Mouse (Mus musculus): ENCODE results near the gene Clec2e.
"Not testable (repeated sequence)": the region's sequence is repeated elsewhere in the genome, so short reads cannot be mapped to it uniquely, and the experiment has no call there.

The Clec2e gene

GRCm38 (mm10) chr6:129100794-129101193 lies at the start of gene Clec2e:
Gene Clec2e (minus strand): TSS chr6:129100913.
- DNase-seq (ENCODE audit: low spot score in 2 of 2), result not testable (repeated sequence)

GRCm38 (mm10) chr6:129146812-129147211 lies 46.1 kb upstream of the Clec2e start:
- no peak for DNase-seq (ENCODE audit: low spot score in 2 of 2)

DNA sequence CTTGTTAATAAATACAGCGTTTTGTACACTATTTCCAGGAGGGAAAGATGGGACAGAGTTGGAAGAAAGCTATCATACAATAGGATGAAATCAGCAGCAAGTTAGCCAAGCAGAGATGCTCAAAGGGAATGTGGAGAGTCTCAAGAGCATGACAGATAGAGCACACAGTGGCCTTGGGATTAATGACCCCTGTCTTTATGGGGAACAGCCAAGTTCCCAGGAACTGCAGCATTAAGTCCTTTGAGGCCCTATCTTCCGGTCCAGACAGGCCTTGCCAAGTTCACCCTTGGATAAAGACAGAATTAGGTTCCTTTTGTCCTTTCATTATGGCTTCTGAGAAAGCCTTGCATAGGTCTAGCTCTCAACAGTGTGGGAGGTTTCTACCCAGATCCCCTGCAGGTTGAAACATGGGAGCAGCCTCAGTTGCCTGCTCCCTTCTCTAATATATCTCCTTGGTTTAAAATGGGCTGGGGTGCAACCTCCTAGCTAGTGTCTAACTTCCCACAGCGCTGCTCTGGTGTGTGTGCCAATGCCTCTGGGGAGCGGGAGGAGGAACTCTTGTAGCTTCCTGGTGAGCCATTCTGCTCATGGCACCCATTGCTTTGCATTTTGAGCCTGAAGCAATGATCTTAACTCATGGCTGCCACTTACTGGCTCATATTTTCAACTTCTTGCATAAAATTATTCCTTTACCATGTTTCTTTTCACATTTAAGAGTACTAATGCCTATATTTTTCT lies 32.1 kb upstream of the Clec2e start:
- no peak for DNase-seq (ENCODE audit: low spot score in 2 of 2)

DNA sequence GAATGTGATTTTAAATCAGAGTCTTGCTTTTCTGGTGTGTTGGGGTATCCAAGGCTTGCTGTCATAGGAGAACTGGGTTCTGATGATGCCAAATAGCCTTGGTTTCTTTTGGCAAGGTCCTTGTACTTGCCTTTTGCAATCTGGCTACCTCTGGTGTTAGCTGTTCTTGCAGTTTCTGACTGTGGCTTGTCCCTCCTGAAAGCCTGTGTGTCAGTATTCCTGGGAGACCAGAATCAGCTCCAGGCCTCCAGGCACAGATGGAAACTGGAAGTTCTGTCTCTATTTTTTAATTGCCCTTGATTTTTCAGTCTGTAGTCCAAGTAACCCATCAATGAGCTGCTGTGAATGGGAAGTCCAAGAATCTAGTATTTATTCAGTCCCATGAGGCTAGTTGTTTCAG lies 26.1 kb upstream of the Clec2e start:
- no peak for DNase-seq (ENCODE audit: low spot score in 2 of 2)

DNA sequence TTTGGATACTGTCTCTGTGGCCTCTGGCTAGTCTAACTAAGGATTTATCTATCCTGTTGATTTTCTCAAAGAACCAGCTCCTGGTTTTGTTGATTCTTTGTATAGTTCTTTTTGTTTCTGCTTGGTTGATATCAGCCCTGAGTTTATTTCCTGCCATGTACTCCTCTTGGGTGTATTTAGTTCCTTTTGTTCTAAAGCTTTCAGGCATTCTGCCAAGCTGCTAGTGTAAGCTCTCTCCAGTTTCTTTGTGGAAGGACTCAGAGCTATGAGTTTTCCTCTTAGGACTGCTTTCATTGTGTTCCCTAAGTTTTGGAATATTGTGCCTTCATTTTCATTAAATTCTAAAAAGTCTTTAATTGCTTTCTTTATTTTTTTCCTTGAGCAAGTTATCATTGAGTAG lies 23.8 kb upstream of the Clec2e start:
- DNase-seq (ENCODE audit: low spot score in 2 of 2), result not testable (repeated sequence)

DNA sequence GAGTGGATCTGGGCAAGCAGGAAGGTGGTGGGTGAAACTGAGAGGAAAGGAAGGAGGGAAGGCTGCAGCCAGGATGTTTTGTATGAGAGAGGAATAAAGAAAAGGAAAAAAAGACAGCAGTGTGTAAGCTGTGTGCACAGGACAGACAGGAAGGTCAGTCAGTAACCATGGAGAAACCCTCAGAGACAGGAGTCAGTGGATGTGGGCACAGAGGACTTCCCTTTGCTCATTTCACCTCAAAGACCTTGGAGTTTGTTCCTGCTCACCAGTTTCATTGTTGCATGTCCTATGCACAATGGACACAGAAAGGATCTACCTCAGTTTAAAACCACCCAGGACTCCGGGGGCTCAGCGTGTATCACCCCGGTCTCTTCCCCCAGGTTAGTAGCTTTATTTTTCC lies 15.5 kb upstream of the Clec2e start:
- no peak for DNase-seq (ENCODE audit: low spot score in 2 of 2)

DNA sequence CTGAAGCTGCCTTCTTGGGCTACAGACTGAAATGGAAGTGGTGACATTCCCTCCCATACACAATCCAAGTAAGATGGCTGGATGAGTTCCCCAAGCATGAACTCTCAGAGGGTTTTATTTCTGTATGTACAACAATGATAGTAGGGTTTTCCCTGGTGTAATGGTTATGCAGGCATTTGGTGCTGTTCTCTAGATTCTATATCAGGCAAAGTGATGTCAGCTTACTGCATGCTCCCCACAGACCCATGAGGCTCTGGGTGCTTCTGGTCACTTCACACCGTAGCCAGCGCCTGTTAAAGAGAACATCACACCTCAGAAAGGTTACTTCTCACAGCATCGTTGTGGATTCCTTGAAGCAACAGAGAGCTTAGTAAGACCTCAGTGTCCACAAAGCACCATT lies 13.5 kb upstream of the Clec2e start:
- DNase-seq (ENCODE audit: low spot score in 2 of 2), result not testable (repeated sequence)

GRCm38 (mm10) chr6:129113769-129114168 lies 13.1 kb upstream of the Clec2e start:
- no peak for DNase-seq (ENCODE audit: low spot score in 2 of 2)

GRCm38 (mm10) chr6:129113030-129113673 lies 12.4 kb upstream of the Clec2e start:
- no peak for DNase-seq (ENCODE audit: low spot score in 2 of 2)

DNA sequence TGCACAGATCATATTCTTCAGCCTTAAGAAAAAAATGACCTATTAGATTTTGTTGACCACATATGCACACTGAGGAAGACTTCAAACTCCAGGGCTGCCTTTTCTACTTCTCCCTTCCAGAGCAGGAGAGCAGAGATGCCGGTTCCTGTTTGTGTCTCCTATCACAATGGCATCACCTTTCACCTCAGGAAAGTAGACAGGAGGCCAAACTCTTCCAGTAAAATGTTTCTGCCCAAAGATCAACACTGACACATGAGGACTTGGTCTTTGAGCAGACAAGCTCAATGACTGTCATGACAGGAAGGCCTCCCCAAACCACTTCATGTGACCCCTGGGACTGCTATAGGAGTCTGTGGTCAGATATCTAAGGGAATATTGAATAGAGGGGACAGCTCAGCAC lies 11.8 kb upstream of the Clec2e start:
- DNase-seq (ENCODE audit: low spot score in 2 of 2), result no peak

GRCm38 (mm10) chr6:129107916-129108315 lies 7.2 kb upstream of the Clec2e start:
- DNase-seq (ENCODE audit: low spot score in 2 of 2), result no peak

DNA sequence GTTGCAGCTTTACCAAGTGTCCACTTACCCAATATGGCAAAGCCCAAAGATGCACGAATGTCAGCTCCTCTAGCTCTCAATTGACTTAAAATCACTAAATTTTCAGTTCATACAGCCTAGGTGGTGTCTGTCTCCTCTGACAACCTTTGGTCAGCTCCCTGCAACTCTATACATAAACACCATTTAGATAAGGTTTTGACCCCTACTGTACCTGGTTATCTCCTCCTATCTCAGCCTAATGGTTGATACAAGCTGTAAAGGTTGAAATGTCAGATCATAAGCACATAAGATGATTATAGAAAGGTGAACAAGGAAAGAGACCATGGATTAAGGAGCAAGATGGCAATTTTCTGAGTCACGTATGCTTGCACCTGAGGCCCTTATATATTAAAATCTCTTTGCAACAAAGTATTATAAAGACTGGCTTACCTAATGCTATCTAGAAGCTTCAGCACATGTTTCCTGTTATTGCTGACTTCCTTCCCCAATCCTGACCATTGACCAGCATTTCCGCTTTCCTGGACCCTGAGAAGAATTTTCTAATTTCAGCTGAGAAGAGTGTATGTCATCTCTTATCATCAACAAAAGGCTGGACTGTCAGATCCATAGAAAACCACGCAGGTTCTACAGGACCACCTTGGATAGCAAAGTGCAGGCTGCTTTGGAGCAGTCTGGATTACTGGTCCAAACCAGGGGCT lies 2.3 kb upstream of the Clec2e start:
- no peak for DNase-seq (ENCODE audit: low spot score in 2 of 2)

DNA sequence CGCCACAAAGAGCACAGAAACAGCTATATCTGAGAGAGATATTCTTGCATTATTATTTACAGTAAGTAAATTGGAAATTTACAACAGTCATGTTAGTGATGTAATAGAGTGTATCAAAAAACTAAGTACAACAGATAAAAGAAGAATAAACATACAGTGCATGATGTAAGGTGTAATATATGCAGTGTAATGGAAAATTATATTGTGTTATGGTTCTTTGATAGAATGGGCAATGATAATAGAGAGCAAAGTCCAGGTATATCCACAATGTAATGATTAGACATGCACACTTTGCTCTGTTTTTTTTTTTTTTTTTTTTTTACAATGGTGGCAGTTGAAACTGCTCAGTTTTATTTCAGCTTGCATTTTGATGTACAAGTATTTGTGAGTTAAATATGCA lies 891 bp upstream of the Clec2e start:
- no peak for DNase-seq (ENCODE audit: low spot score in 2 of 2)

GRCm38 (mm10) chr6:129097929-129098328 lies 2.8 kb downstream of the Clec2e start:
- DNase-seq (ENCODE audit: low spot score in 2 of 2), result no peak

- DNase-seq (ENCODE audit: low spot score in 2 of 2), result no peak
These were observed 5.5 kb downstream of the Clec2e start for GRCm38 (mm10) chr6:129095166-129095565.

- DNase-seq (ENCODE audit: low spot score in 2 of 2), result not testable (repeated sequence)
These were observed 12.1 kb downstream of the Clec2e start for GRCm38 (mm10) chr6:129088596-129088995.

- DNase-seq (ENCODE audit: low spot score in 2 of 2), result no peak
These were observed 12.6 kb downstream of the Clec2e start for GRCm38 (mm10) chr6:129088161-129088560.

- not testable (repeated sequence) for DNase-seq (ENCODE audit: low spot score in 2 of 2)
These were observed 14.7 kb downstream of the Clec2e start for GRCm38 (mm10) chr6:129086031-129086430.

GRCm38 (mm10) chr6:129085098-129085497 lies 15.6 kb downstream of the Clec2e start:
- no peak for DNase-seq (ENCODE audit: low spot score in 2 of 2)

- peak in 1 of 2 experiments; percentile 10 for DNase-seq (ENCODE audit: low spot score in 2 of 2)
These were observed 33.7 kb downstream of the Clec2e start for GRCm38 (mm10) chr6:129066986-129067385.

DNA sequence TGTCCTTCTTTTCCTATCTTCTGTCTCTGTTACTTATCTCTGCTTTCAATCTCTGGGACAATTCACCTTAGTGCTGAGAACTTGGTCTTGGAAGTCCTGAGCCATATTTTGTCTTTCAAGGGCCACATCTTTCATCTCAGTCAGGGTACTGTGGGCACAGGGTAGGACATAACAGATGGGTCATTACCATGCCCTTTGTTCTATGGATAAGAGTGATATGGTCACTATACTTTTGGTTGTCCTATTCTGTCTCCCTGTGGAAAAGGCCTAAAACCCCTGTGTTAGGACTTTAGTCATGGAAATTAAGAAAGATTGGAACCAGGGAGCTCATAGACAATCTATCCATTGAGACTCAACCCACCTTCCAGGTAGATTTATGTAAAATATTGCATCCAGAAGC lies 34.2 kb downstream of the Clec2e start:
- no peak for DNase-seq (ENCODE audit: low spot score in 2 of 2)

DNA sequence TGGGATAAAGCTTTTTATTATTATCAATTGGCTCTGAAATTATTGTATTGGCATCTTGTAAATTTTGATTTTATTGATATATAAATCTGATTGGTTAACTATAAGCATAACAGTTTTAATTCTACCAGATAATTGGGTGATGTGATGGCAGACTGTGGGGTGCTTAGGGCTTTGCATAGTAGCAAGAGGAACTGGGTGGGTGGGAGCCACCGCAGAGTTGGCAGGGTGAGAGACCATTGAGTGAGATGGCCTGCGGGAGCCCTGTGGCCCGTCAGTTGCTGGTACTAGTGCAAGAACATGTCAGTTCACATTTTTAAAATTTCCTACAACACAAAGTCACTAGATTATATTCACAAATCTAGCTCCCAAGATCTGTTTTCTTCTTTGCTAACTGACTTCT lies 34.9 kb downstream of the Clec2e start:
- DNase-seq (ENCODE audit: low spot score in 2 of 2), result no peak

GRCm38 (mm10) chr6:129065407-129065806 lies 35.3 kb downstream of the Clec2e start:
- DNase-seq (ENCODE audit: low spot score in 2 of 2), result no peak

All from frontal cortex, postnatal 10 days (tissue).